ENCODE assay signal across 27 mouse cellular contexts in the genomic region with DNA sequence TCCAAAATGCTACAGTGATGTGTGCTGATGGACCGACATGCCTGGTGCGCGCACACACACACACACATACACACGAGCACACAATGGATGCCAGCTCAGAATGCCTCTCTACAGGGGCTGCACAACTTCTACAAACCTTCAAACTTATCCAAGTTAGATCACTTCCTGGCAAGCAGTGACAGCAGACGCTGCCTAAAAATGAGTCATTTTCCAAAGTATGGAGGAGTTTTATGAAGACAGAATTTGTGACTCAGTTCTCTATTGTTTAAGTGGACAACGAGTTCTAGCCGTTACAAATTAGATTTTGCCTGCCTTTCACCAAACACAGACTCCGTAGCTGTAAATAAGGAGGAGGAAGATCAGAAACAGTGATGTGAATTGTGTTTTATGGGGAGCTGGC.
A peak's percentile ranks its signal among the peaks of the same experiment; 100 is the strongest.
DNase-seq lines count a peak whose midpoint lies in the region; ATAC-seq lines count a peak whose summit lies in the region.
"Had no signal": no experiment of that assay in that cellular context is flagged by ENCODE, and none has a peak within 500 bp of the region (broad histone marks: within the 10 kb centered on the region; RNA-seq: fewer than 3 reads in every experiment).

No protein-coding gene starts in this region.

- peak; percentile 11 for DNase-seq in heart, adult 8-10 months (ENCODE audit: low spot score)
- DNase-seq in heart, postnatal 36 days, result no peak
- peak; percentile 77 for DNase-seq in 416B (ENCODE audit: low read depth)
- DNase-seq in brain, adult 2 months (ENCODE audit: low read depth, low spot score), result peak; percentile 66
- peak; percentile 33 for DNase-seq in skeletal muscle tissue, adult 2 months (ENCODE audit: low read depth, low spot score)
- DNase-seq in cerebellum, adult 18-20 months, result no peak
- DNase-seq: adrenal gland, postnatal 25 days; cerebellum, adult 11 months; cerebellum, postnatal 10 days; kidney, adult 8-10 months; kidney, postnatal 10 days; lung, postnatal 14 days; midbrain, embryonic 14.5 days; right cerebral cortex, postnatal 4 days; thymus, adult 18-20 months had no signal

- H3K4me2 ChIP-seq in forebrain, embryonic 15.5 days (replicated peaks), result no peak overlapping the region
- H3K4me2 ChIP-seq: embryonic facial prominence, embryonic 12.5 days; intestine, embryonic 15.5 days; limb, embryonic 12.5 days; liver, embryonic 12.5 days; neural tube, embryonic 12.5 days; stomach, embryonic 15.5 days had no signal

- 86% methylated on average over 8 of the region's 8 CpGs for WGBS in forebrain, embryonic 15.5 days

- H3K9me3 ChIP-seq in forebrain, embryonic 15.5 days, result no peaks in the 10 kb centered on the region
- H3K9me3 ChIP-seq: embryonic facial prominence, embryonic 12.5 days; heart, embryonic 10.5 days; hindbrain, embryonic 10.5 days; intestine, embryonic 15.5 days; limb, embryonic 12.5 days; liver, embryonic 12.5 days; megakaryocyte, embryonic 14.5 days; neural tube, embryonic 12.5 days; stomach, embryonic 15.5 days had no signal

- H3K36me3 ChIP-seq in forebrain, embryonic 15.5 days, result no peaks in the 10 kb centered on the region
- H3K36me3 ChIP-seq: embryonic facial prominence, embryonic 12.5 days; heart, embryonic 10.5 days; hindbrain, embryonic 10.5 days; intestine, embryonic 15.5 days; limb, embryonic 12.5 days; liver, embryonic 12.5 days; neural tube, embryonic 12.5 days; stomach, embryonic 15.5 days had no signal

- no peaks in the 10 kb centered on the region for H3K4me1 ChIP-seq in forebrain, embryonic 15.5 days
- H3K4me1 ChIP-seq: intestine, embryonic 15.5 days; neural tube, embryonic 12.5 days; stomach, embryonic 15.5 days had no signal

- no peak overlapping the region for H3K9ac ChIP-seq in forebrain, embryonic 15.5 days (replicated peaks)
- H3K9ac ChIP-seq: embryonic facial prominence, embryonic 12.5 days; intestine, embryonic 15.5 days; limb, embryonic 12.5 days; liver, embryonic 12.5 days; neural tube, embryonic 12.5 days; stomach, embryonic 15.5 days had no signal

- H3K27me3 ChIP-seq in forebrain, embryonic 15.5 days, result no peaks in the 10 kb centered on the region
- H3K27me3 ChIP-seq: embryonic facial prominence, embryonic 12.5 days; intestine, embryonic 15.5 days; limb, embryonic 12.5 days; liver, embryonic 12.5 days; neural tube, embryonic 12.5 days; stomach, embryonic 15.5 days had no signal

- ATAC-seq in forebrain, embryonic 15.5 days (replicated peaks), result no peak
- ATAC-seq: forebrain, embryonic 14.5 days; hindbrain, embryonic 16.5 days; intestine, embryonic 15.5 days; liver, embryonic 12.5 days had no signal

- no peak overlapping the region for H3K27ac ChIP-seq in forebrain, embryonic 15.5 days (replicated peaks)
- H3K27ac ChIP-seq: embryonic facial prominence, embryonic 12.5 days; heart, embryonic 10.5 days; hindbrain, embryonic 10.5 days; intestine, embryonic 15.5 days; limb, embryonic 12.5 days; liver, embryonic 12.5 days; neural tube, embryonic 12.5 days; stomach, embryonic 15.5 days had no signal

- intact Hi-C loops in heart, postnatal 36 days (cut with DNase I), result no loop called here

- no peak overlapping the region for H3K4me3 ChIP-seq in forebrain, embryonic 15.5 days
- H3K4me3 ChIP-seq: embryonic facial prominence, embryonic 12.5 days; heart, embryonic 10.5 days; hindbrain, embryonic 10.5 days; intestine, embryonic 15.5 days; limb, embryonic 12.5 days; liver, embryonic 12.5 days; megakaryocyte, embryonic 14.5 days; neural tube, embryonic 12.5 days; stomach, embryonic 15.5 days had no signal

Comparison
In these comparisons a context has a peak if more than half of its experiments do, and no peak if none do; other contexts are left out.
1. DNase-seq: peak in heart, adult 8-10 months (single experiment), 416B (single experiment), brain, adult 2 months (single experiment) and skeletal muscle tissue, adult 2 months (single experiment); none in heart, postnatal 36 days (0 of 2) and cerebellum, adult 18-20 months (0 of 2).